In the genomic region with DNA sequence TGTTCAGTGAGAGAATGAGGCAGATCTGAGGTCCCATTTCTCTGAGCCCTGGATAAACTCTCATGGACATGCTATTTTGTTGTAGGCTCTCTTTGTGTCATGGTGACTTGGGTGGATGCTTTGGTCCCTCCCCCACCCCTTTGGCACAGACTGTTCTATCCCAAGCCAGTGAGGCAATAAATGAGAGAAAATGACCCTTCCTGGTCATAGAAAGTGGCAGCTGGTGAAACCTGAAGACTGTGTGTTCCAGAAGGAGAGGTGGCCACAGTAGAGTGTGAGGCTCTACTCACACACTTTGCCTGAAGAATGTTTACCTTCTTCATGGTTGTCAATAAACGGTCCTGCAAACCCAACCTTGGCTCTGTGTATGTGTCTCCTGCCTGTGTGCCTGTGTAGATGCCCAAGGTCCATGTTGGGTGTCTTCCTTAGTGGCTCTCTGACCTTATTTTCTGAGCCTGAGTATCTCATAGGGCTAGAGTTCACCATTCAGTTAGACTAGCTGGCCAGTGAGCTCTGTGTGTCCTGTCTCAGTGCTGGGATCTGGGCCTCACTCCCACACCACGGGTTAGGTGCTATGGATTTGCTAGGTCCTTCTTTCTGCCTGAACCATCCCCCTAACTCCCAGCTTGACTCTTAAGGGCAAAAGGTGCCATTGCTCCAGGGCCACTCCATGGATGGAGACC, we compare ENCODE assay signal across 9 mouse cellular contexts.
A peak's percentile ranks its signal among the peaks of the same experiment; 100 is the strongest.
DNase-seq lines count a peak whose midpoint lies in the region; ATAC-seq and TF ChIP-seq lines count a peak whose summit lies in the region.
"Had no signal": no experiment of that assay in that cellular context is flagged by ENCODE, and none has a peak within 500 bp of the region (broad histone marks: within the 10 kb centered on the region; RNA-seq: fewer than 3 reads in every experiment).

No protein-coding gene starts in this region.

- intact Hi-C loops in left cerebral cortex, postnatal 10 days (cut with DNase I) = no loop called here

- H3K36me3 ChIP-seq in lung, embryonic 14.5 days (ENCODE audit: insufficient read depth) = no peaks in the 10 kb centered on the region
- H3K36me3 ChIP-seq in forebrain, embryonic 15.5 days = no peaks in the 10 kb centered on the region
- H3K36me3 ChIP-seq in liver, embryonic 12.5 days = no peaks in the 10 kb centered on the region
- H3K36me3 ChIP-seq in stomach, embryonic 14.5 days (ENCODE audit: control insufficient read depth, insufficient read depth, low read length) = no peaks in the 10 kb centered on the region

- DNase-seq in lung, embryonic 14.5 days = no peak
- DNase-seq in lung, postnatal 14 days = no peak
- no peak for DNase-seq in left cerebral cortex, postnatal 10 days (ENCODE audit: extremely low spot score in 1 of 2, low spot score in 2 of 2)
- no peak for DNase-seq in Muller cell, postnatal 12 days (ENCODE audit: inconsistent ontology term)
- no peak for DNase-seq in yolk sac, embryonic 10.5 days (ENCODE audit: low spot score)
- DNase-seq: cerebellum, adult 8-10 months had no signal

- peak overlapping the region; percentile 58 for H3K27ac ChIP-seq in lung, embryonic 14.5 days (ENCODE audit: low read depth)
- peak overlapping the region; percentile 64 for H3K27ac ChIP-seq in forebrain, embryonic 15.5 days (replicated peaks)
- no peak overlapping the region for H3K27ac ChIP-seq in liver, embryonic 12.5 days
- peak overlapping the region; percentile 75 for H3K27ac ChIP-seq in stomach, embryonic 14.5 days (ENCODE audit: low read length)

- H3K9me3 ChIP-seq in lung, embryonic 14.5 days (ENCODE audit: low read depth, low read length) = no peaks in the 10 kb centered on the region
- no peaks in the 10 kb centered on the region for H3K9me3 ChIP-seq in forebrain, embryonic 15.5 days
- H3K9me3 ChIP-seq in liver, embryonic 12.5 days (replicated peaks) = no peaks in the 10 kb centered on the region
- H3K9me3 ChIP-seq in stomach, embryonic 14.5 days (ENCODE audit: control insufficient read depth, low read depth, low read length) = no peaks in the 10 kb centered on the region

- no peak overlapping the region for H3K9ac ChIP-seq in lung, embryonic 14.5 days
- H3K9ac ChIP-seq in forebrain, embryonic 15.5 days (replicated peaks) = peak overlapping the region; percentile 27; the same call in 1 of the 2 replicates
- no peak overlapping the region for H3K9ac ChIP-seq in liver, embryonic 12.5 days
- H3K9ac ChIP-seq in stomach, embryonic 14.5 days (replicated peaks; ENCODE audit: low read depth, low read length) = no peak overlapping the region

- H3K4me2 ChIP-seq in lung, embryonic 14.5 days = peak overlapping the region; percentile 50
- peak overlapping the region; percentile 32 for H3K4me2 ChIP-seq in forebrain, embryonic 15.5 days (replicated peaks)
- peak overlapping the region; percentile 23; the same call in 1 of the 2 replicates for H3K4me2 ChIP-seq in liver, embryonic 12.5 days
- H3K4me2 ChIP-seq in stomach, embryonic 14.5 days (replicated peaks; ENCODE audit: low read depth, low read length) = peak overlapping the region; percentile 37

- peak; percentile 38; the same call in 1 of the 2 replicates for ATAC-seq in lung, embryonic 14.5 days (ENCODE audit: insufficient read depth)
- 0 out of 2 replicates have a peak, but pooled peaks have one; percentile 21 for ATAC-seq in forebrain, embryonic 15.5 days (replicated peaks)
- ATAC-seq in liver, embryonic 12.5 days = no peak; the same call in 1 of the 2 replicates
- peak; percentile 24; the same call in 1 of the 2 replicates for ATAC-seq in stomach, embryonic 14.5 days (ENCODE audit: insufficient number of reproducible peaks, insufficient read depth, low FRiP score, low read depth)

- WGBS in lung, embryonic 14.5 days = 38% methylated on average over 2 of the region's 2 CpGs
- 43% methylated on average over 2 of the region's 2 CpGs for WGBS in forebrain, embryonic 15.5 days
- WGBS in liver, embryonic 12.5 days (ENCODE audit: insufficient replicate concordance) = 29% methylated on average over 2 of the region's 2 CpGs
- WGBS in stomach, embryonic 14.5 days = 27% methylated on average over 2 of the region's 2 CpGs

- H3K4me3 ChIP-seq in lung, embryonic 14.5 days (ENCODE audit: low read depth, low read length) = peak overlapping the region; percentile 1; the same call in 1 of the 2 replicates
- H3K4me3 ChIP-seq in forebrain, embryonic 15.5 days = no peak overlapping the region
- no peak overlapping the region for H3K4me3 ChIP-seq in liver, embryonic 12.5 days
- H3K4me3 ChIP-seq in stomach, embryonic 14.5 days (ENCODE audit: low read depth, low read length) = no peak overlapping the region; the same call in 1 of the 2 replicates

- no peaks in the 10 kb centered on the region for H3K27me3 ChIP-seq in lung, embryonic 14.5 days (ENCODE audit: insufficient read depth, low read length)
- H3K27me3 ChIP-seq in forebrain, embryonic 15.5 days = no peaks in the 10 kb centered on the region
- no peaks in the 10 kb centered on the region; the same call in 1 of the 2 replicates for H3K27me3 ChIP-seq in liver, embryonic 12.5 days (replicated peaks)
- H3K27me3 ChIP-seq in stomach, embryonic 14.5 days (ENCODE audit: control insufficient read depth, insufficient read depth, low read length) = no peaks in the 10 kb centered on the region

- H3K4me1 ChIP-seq in lung, embryonic 14.5 days (ENCODE audit: insufficient read depth) = peaks cover 27% of the 10 kb centered on the region
- H3K4me1 ChIP-seq in forebrain, embryonic 15.5 days = peaks cover 46% of the 10 kb centered on the region
- H3K4me1 ChIP-seq in liver, embryonic 12.5 days = peaks cover 11% of the 10 kb centered on the region
- H3K4me1 ChIP-seq in stomach, embryonic 14.5 days (ENCODE audit: control insufficient read depth, insufficient read depth, low read length) = peaks cover 41% of the 10 kb centered on the region

- no peak for TF ChIP-seq CTCF in lung, embryonic 14.5 days (IDR thresholded peaks at IDR 0.05; ENCODE audit: low read depth)
